Mouse (Mus musculus): Measurements from ENCODE around the gene Slit1. TPM values are rescaled to one million over a fixed set of nuclear protein-coding genes. Genes with fewer than 3 reads are reported as not detected.

Gene Slit1
- polyA plus RNA-seq (2015; fragmentation: Nextera tagmentation; extraction: Ambion mirVana), result 20.8 and 29.1 TPM in 2 replicates

GRCm38 (mm10) chr19:41743396-41743795, at the start of gene Slit1:
Gene Slit1, minus strand, starts transcription at chr19:41743665.

DNA sequence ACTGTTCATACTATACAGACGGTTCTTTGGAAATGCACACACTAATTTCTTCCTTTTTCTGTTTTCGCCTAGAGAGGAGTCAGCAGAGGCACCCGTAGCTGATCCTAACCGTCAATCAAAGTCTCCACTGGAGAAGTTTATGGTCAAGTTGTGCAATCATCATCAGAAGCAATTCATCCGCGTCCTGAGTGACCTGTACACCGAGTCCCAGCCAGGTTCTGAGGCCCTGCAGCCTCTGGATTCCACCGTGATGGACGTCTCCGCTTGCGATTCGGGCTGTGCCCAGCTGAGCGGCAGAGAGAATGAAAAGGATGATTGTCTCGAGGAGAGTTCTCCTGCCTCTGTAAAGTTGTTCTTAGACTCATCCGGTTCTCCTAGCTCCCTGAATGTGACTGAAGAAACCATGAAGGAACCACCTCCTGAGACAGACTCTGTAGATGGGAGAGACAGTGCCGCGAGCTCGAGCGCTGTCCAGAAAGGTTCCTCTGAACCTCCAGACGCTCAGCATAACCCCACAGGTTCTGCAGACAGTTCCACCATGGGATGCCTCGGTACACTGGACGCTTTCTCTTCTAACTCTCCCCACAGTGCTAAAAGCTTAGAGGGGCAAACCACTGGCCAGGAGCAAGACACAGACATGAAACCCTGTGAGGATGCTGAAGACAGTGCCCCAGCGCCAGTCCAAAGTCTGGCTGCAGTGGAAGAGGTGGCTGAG, 161.6 kb downstream of the Slit1 start, which contains the start of gene Gm340:
Gene Gm340, plus strand, starts transcription at position 665 of the 715 bp plus-strand sequence.

Small RNA genes within 50 kb of the gene (microRNA-seq; reads per million reads assigned to microRNA genes)
- gene Mir8091, result not detected

Other genes starting within 250 kb of the Slit1 start
- gene Gm340, start 161.3 kb downstream of the Slit1 start, polyA plus RNA-seq (2015; fragmentation: Nextera tagmentation; extraction: Ambion mirVana), result 1.0 and 1.1 TPM in 2 replicates
- 3.9 and 4.6 TPM in 2 replicates for gene Arhgap19, start 58.4 kb upstream of the Slit1 start, polyA plus RNA-seq (2015; fragmentation: Nextera tagmentation; extraction: Ambion mirVana)
- gene Frat1, start 86.3 kb upstream of the Slit1 start, polyA plus RNA-seq (2015; fragmentation: Nextera tagmentation; extraction: Ambion mirVana), result 22.3 and 22.9 TPM in 2 replicates
- gene Frat2, start 104.5 kb upstream of the Slit1 start, polyA plus RNA-seq (2015; fragmentation: Nextera tagmentation; extraction: Ambion mirVana), result 6.8 and 7.6 TPM in 2 replicates
- gene Rrp12, start 152.5 kb upstream of the Slit1 start, polyA plus RNA-seq (2015; fragmentation: Nextera tagmentation; extraction: Ambion mirVana), result 11.1 and 12.1 TPM in 2 replicates
- 600 and 610 TPM in 2 replicates for gene Pgam1, start 168.3 kb upstream of the Slit1 start, polyA plus RNA-seq (2015; fragmentation: Nextera tagmentation; extraction: Ambion mirVana)
- 64.2 and 64.5 TPM in 2 replicates for gene Exosc1, start 189.8 kb upstream of the Slit1 start, polyA plus RNA-seq (2015; fragmentation: Nextera tagmentation; extraction: Ambion mirVana)
- 78.4 and 85.8 TPM in 2 replicates for gene Zdhhc16, start 189.8 kb upstream of the Slit1 start, polyA plus RNA-seq (2015; fragmentation: Nextera tagmentation; extraction: Ambion mirVana)
- 21.8 and 22.5 TPM in 2 replicates for gene Mms19, start 237.5 kb upstream of the Slit1 start, polyA plus RNA-seq (2015; fragmentation: Nextera tagmentation; extraction: Ambion mirVana)
- 18.1 and 18.2 TPM in 2 replicates for gene Ubtd1, start 238.1 kb upstream of the Slit1 start, polyA plus RNA-seq (2015; fragmentation: Nextera tagmentation; extraction: Ambion mirVana)